Mouse (Mus musculus): ENCODE results near the gene Snx13.
A peak's percentile ranks its signal among the peaks of the same experiment; 100 is the strongest.

Gene Snx13

DNA sequence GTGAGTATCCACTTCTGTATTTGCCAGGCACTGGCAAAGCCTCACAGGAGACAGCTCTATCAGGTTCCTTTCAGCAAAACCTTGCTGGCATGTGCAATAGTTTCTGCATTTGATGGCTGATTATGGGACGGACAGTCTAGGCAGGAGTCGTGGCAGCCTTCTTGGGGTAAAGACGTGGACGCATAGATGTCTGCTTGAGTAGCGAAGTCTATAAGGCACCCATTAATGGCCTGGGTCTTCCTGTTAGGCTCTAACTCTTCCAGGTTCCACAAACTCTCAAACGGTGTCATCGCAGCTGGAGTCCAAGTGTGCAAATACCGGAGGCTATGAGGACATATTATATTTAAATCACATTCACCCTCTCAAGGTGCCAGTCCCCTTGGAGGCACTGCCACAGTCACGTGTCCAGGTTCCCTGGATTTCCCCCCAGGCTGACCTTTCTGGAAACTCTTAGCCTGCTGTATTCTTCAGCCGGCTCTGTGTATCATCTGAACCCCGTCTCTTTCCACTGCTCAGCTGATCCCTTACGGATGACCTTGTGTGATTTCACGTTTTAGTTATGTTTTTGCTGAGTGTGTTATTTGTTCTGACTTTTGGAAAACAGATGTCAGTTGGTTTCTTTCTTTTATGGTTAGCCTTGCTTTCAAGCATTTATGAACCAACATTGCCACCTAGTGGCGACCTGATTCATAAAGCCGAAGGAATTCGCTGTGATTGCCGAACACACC lies 144.9 kb downstream of the Snx13 start:
- DNase-seq (ENCODE audit: low spot score in 2 of 2) = peak; percentile 35 to 76

DNA sequence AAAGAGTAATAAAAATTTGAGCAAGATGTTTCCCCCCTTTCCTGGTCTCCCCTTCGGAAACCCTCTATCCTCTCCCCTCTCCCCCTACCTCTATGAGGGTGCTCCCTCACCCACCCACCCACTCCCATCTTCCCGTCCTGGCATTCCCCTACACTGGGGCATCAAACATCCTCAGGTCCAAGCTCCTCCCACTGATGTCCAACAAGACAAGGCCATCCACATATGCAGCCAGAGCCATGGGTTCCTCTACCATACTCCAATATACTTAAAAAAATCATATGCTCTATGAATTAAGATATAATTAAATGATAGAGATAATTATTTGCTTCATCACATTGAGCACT lies 145.4 kb downstream of the Snx13 start:
- no peak for DNase-seq (ENCODE audit: low spot score in 2 of 2)

Measured in spleen, postnatal 10 days (tissue).